Mouse (Mus musculus) thymus, adult 2 months (tissue): Measurements from ENCODE around the gene Hist1h4f.

Experiments used
- CTCF ChIP-seq: fragments of 200-500 bp; IDR thresholded peaks from 2 replicates; pipeline ENCODE4 v1.5.1; 2012; ENCODE audit warnings: mild to moderate bottlenecking, control low read depth, low read length, moderate library complexity, borderline replicate concordance; ENCODE audit not compliant: control insufficient read depth, poor library complexity, insufficient read depth; ENCODE audit errors: extremely low read depth
- POLR2A ChIP-seq: fragments of 200-500 bp; IDR thresholded peaks from 2 replicates; pipeline ENCODE4 v1.6.1; 2012; ENCODE audit warnings: mild to moderate bottlenecking, low read length, control low read depth, moderate library complexity; ENCODE audit not compliant: control insufficient read depth, poor library complexity, insufficient read depth; ENCODE audit errors: extremely low read depth

DNA sequence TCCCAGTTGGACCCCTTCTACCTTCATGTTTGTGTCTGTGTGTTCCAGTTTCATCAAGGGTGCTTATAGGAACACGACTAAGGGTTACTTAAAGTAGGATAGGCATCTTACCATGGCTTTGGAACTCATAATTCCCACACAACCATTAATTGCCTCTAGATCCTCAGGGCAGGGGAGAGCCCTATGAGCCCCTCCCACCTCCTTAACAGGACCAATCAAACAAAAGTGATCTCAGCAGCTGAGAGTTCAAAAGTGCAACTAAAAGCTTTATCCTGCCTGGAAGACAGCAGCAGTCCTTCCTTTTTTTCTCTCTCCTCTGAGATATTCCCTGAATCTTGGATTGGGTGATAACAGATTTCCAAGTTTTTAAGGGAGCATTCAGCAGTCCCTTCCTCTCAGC is 41.3 kb downstream of the Hist1h4f start:
- no peak for TF ChIP-seq POLR2A
- no peak for TF ChIP-seq CTCF
